Mouse (Mus musculus) liver, embryonic 15.5 days (tissue): ENCODE data around the gene Ndufa10. TPM values are rescaled to one million over a fixed set of nuclear protein-coding genes. Genes with fewer than 3 reads are reported as not detected.

Experiments used
- ATAC-seq: fragments of 200-750 bp; cut with Nextera tagmentation; 2 replicates; pipeline ENCODE4 v1.8.0; 2017; ENCODE audit warnings: moderate number of reproducible peaks, mild to moderate bottlenecking, moderate library complexity; ENCODE audit not compliant: insufficient read depth
- H3K27ac ChIP-seq: fragments of 300-500 bp; sonication (generic); replicated peaks from 2 replicates; pipeline ENCODE4 v1.5.1; 2015; ENCODE audit warnings: mild to moderate bottlenecking, inconsistent platforms
- H3K27me3 ChIP-seq: fragments of 300-500 bp; sonication (generic); 2 replicates; pipeline ENCODE4 v1.6.1; 2015; ENCODE audit warnings: mild to moderate bottlenecking, inconsistent platforms
- H3K36me3 ChIP-seq: fragments of 300-500 bp; sonication (generic); replicated peaks from 2 replicates; pipeline ENCODE4 v1.6.1; 2015; ENCODE audit warnings: moderate library complexity, mild to moderate bottlenecking, inconsistent platforms
- H3K4me1 ChIP-seq: fragments of 300-500 bp; sonication (generic); replicated peaks from 2 replicates; pipeline ENCODE4 v1.6.1; 2015; ENCODE audit warnings: inconsistent platforms
- H3K4me2 ChIP-seq: fragments of 300-500 bp; sonication (generic); 2 replicates; pipeline ENCODE4 v1.6.1; 2015; ENCODE audit warnings: moderate library complexity, mild to moderate bottlenecking, inconsistent platforms
- H3K4me3 ChIP-seq: fragments of 300-500 bp; sonication (generic); replicated peaks from 2 replicates; pipeline ENCODE4 v1.5.1; 2015; ENCODE audit warnings: mild to moderate bottlenecking, inconsistent platforms
- H3K9ac ChIP-seq: fragments of 300-500 bp; sonication (generic); 2 replicates; pipeline ENCODE4 v1.6.1; 2015; ENCODE audit warnings: moderate library complexity, mild to moderate bottlenecking, inconsistent platforms
- H3K9me3 ChIP-seq: fragments of 300-500 bp; sonication (generic); replicated peaks from 2 replicates; pipeline ENCODE4 v1.6.1; 2016; ENCODE audit warnings: inconsistent platforms
- WGBS: fragments of 180-500 bp; shearing (Covaris S2); methylation state at CpG from one replicate; pipeline ENCODE4 v1.1.7; 2015; ENCODE audit warnings: mixed read lengths; ENCODE audit not compliant: insufficient replicate concordance; 5-methylcytosine and 5-hydroxymethylcytosine counted together
- microRNA-seq: library from miRNA; unstranded; fragments of <30 nt; microRNA quantifications from one replicate; pipeline ENCODE4, GENCODE M21; 2016
- polyA plus RNA-seq: library from polyadenylated mRNA; unstranded; fragments of >200 nt; fragmentation: Nextera tagmentation; extraction: Ambion mirVana; gene quantifications from 2 replicates; pipeline ENCODE4 v1.2.1, GENCODE M21; 2015

Ndufa10 gene
- polyA plus RNA-seq, 1 experiment from 2014 or later = 145 TPM

- H3K4me1 ChIP-seq = no peaks in the 10 kb centered on the region
- no peak overlapping the region for H3K9ac ChIP-seq
- H3K36me3 ChIP-seq = no peaks in the 10 kb centered on the region
- no peak for ATAC-seq
- H3K9me3 ChIP-seq = no peaks in the 10 kb centered on the region
- no peak overlapping the region for H3K4me2 ChIP-seq
- no peak overlapping the region for H3K4me3 ChIP-seq
- H3K27ac ChIP-seq = no peak overlapping the region
- H3K27me3 ChIP-seq = no peaks in the 10 kb centered on the region
- WGBS = 58% methylated on average over 1 of the region's 1 CpGs
Observed at GRCm38 (mm10) chr1:92430991-92431390, 42.7 kb downstream of the Ndufa10 start.

- no peak overlapping the region for H3K4me2 ChIP-seq
- no peak overlapping the region for H3K9ac ChIP-seq
- H3K27ac ChIP-seq = no peak overlapping the region
- H3K27me3 ChIP-seq = no peaks in the 10 kb centered on the region
- WGBS = 55% methylated on average over 7 of the region's 7 CpGs
- H3K36me3 ChIP-seq = no peaks in the 10 kb centered on the region
- no peak overlapping the region for H3K4me3 ChIP-seq
- ATAC-seq = no peak
- no peaks in the 10 kb centered on the region for H3K4me1 ChIP-seq
- no peaks in the 10 kb centered on the region for H3K9me3 ChIP-seq
Observed at GRCm38 (mm10) chr1:92424714-92425113, 48.9 kb downstream of the Ndufa10 start.

GRCm38 (mm10) chr1:92405131-92405530 lies 68.5 kb downstream of the Ndufa10 start:
- no peak overlapping the region for H3K27ac ChIP-seq
- H3K4me1 ChIP-seq = no peaks in the 10 kb centered on the region
- no peaks in the 10 kb centered on the region for H3K36me3 ChIP-seq
- H3K4me2 ChIP-seq = no peak overlapping the region
- H3K27me3 ChIP-seq = no peaks in the 10 kb centered on the region
- no peaks in the 10 kb centered on the region for H3K9me3 ChIP-seq
- WGBS = 51% methylated on average over 5 of the region's 5 CpGs
- no peak overlapping the region for H3K9ac ChIP-seq
- no peak for ATAC-seq
- no peak overlapping the region for H3K4me3 ChIP-seq

GRCm38 (mm10) chr1:92400556-92400955 lies 73.1 kb downstream of the Ndufa10 start:
- H3K36me3 ChIP-seq = no peaks in the 10 kb centered on the region
- no peak overlapping the region for H3K9ac ChIP-seq
- no peaks in the 10 kb centered on the region for H3K27me3 ChIP-seq
- H3K4me2 ChIP-seq = no peak overlapping the region
- ATAC-seq = no peak
- H3K4me1 ChIP-seq = no peaks in the 10 kb centered on the region
- no peak overlapping the region for H3K4me3 ChIP-seq
- no peak overlapping the region for H3K27ac ChIP-seq
- WGBS = 57% methylated on average over 2 of the region's 2 CpGs
- H3K9me3 ChIP-seq = no peaks in the 10 kb centered on the region

GRCm38 (mm10) chr1:92398601-92399000 lies 75.1 kb downstream of the Ndufa10 start:
- ATAC-seq = no peak
- H3K9ac ChIP-seq = no peak overlapping the region
- no peak overlapping the region for H3K4me3 ChIP-seq
- no peak overlapping the region for H3K27ac ChIP-seq
- H3K4me1 ChIP-seq = no peaks in the 10 kb centered on the region
- no peak overlapping the region for H3K4me2 ChIP-seq
- no peaks in the 10 kb centered on the region for H3K27me3 ChIP-seq
- H3K36me3 ChIP-seq = no peaks in the 10 kb centered on the region
- no peaks in the 10 kb centered on the region for H3K9me3 ChIP-seq
- 36% methylated on average over 7 of the region's 7 CpGs for WGBS

- H3K36me3 ChIP-seq = no peaks in the 10 kb centered on the region
- H3K4me1 ChIP-seq = no peaks in the 10 kb centered on the region
- no peak overlapping the region for H3K4me3 ChIP-seq
- H3K4me2 ChIP-seq = no peak overlapping the region
- WGBS = 35% methylated on average over 12 of the region's 12 CpGs
- H3K9me3 ChIP-seq = no peaks in the 10 kb centered on the region
- ATAC-seq = no peak
- H3K27me3 ChIP-seq = no peaks in the 10 kb centered on the region
- H3K27ac ChIP-seq = no peak overlapping the region
- H3K9ac ChIP-seq = no peak overlapping the region
Observed at GRCm38 (mm10) chr1:92397511-92398051, 76.1 kb downstream of the Ndufa10 start.

GRCm38 (mm10) chr1:92394279-92394678 lies 79.4 kb downstream of the Ndufa10 start:
- Histone ChIP-seq H3K9me3 (no peaks in the 10 kb centered on the region), H3K4me1 (no peaks in the 10 kb centered on the region), H3K4me3 (no peak overlapping the region), H3K9ac (no peak overlapping the region), H3K27me3 (no peaks in the 10 kb centered on the region), H3K36me3 (no peaks in the 10 kb centered on the region), H3K27ac (no peak overlapping the region), H3K4me2 (no peak overlapping the region)
- 17% methylated on average over 3 of the region's 3 CpGs for WGBS
- no peak for ATAC-seq

- Histone ChIP-seq H3K9ac (no peak overlapping the region), H3K4me1 (no peaks in the 10 kb centered on the region), H3K27me3 (no peaks in the 10 kb centered on the region), H3K36me3 (no peaks in the 10 kb centered on the region), H3K9me3 (no peaks in the 10 kb centered on the region), H3K27ac (no peak overlapping the region), H3K4me2 (no peak overlapping the region), H3K4me3 (no peak overlapping the region)
- 70% methylated on average over 6 of the region's 6 CpGs for WGBS
- no peak for ATAC-seq
Observed at GRCm38 (mm10) chr1:92393166-92393565, 80.5 kb downstream of the Ndufa10 start.

Small RNA genes within 50 kb of the gene (microRNA-seq; reads per million reads assigned to microRNA genes)
- gene Mir6900 = 0.76 reads per million

Other genes with a start within 250 kb of the Ndufa10 start
- gene Olfr1416, start 11.3 kb upstream of the Ndufa10 start, polyA plus RNA-seq = not detected in 2 replicates
- not detected in 2 replicates for gene Olfr1415, start 22.2 kb upstream of the Ndufa10 start, polyA plus RNA-seq
- gene Olfr1414, start 44.8 kb upstream of the Ndufa10 start, polyA plus RNA-seq = not detected in 2 replicates
- gene Olfr1413, start 97.5 kb upstream of the Ndufa10 start, polyA plus RNA-seq = not detected in 2 replicates
- not detected in 2 replicates for gene Olfr1412, start 111.9 kb upstream of the Ndufa10 start, polyA plus RNA-seq
- not detected in 2 replicates for gene Olfr1411, start 120.6 kb upstream of the Ndufa10 start, polyA plus RNA-seq
- gene Olfr1410, start 131.9 kb upstream of the Ndufa10 start, polyA plus RNA-seq = not detected in 2 replicates
- gene Olfr12, start 143.9 kb upstream of the Ndufa10 start, polyA plus RNA-seq = not detected in 2 replicates
- 157 and 173 TPM in 2 replicates for gene Cops9, start 168.1 kb upstream of the Ndufa10 start, polyA plus RNA-seq
- gene Otos, start 175.0 kb upstream of the Ndufa10 start, polyA plus RNA-seq = 0.09 TPM in 1 of 2 replicates, not detected in the other